19 mouse cellular contexts compared by ENCODE assay signal in genomic region chr13:83046571-83047123, GRCm38 (mm10).
DNase-seq lines count a peak whose midpoint lies in the region; ATAC-seq lines count a peak whose summit lies in the region.
"Had no signal": no experiment of that assay in that cellular context is flagged by ENCODE, and none has a peak within 500 bp of the region (broad histone marks: within the 10 kb centered on the region; RNA-seq: fewer than 3 reads in every experiment).

No protein-coding gene starts in this region.

- H3K4me3 ChIP-seq in hindbrain, embryonic 10.5 days = no peak overlapping the region
- no peak overlapping the region for H3K4me3 ChIP-seq in hindbrain, embryonic 12.5 days
- H3K4me3 ChIP-seq in neural tube, embryonic 11.5 days (ENCODE audit: low read depth, low read length) = no peak overlapping the region
- no peak overlapping the region for H3K4me3 ChIP-seq in hindbrain, embryonic 14.5 days (replicated peaks; ENCODE audit: low read length)
- H3K4me3 ChIP-seq: erythroblast, embryonic 14.5 days; forebrain, embryonic 15.5 days; kidney, embryonic 15.5 days had no signal

- peak; percentile 9 for DNase-seq in hindbrain, embryonic 10.5 days (ENCODE audit: low spot score)
- peak; percentile 75 for DNase-seq in embryo, embryonic 10.5 days (ENCODE audit: low spot score)
- peak; percentile 52 for DNase-seq in forelimb bud, embryonic 11.5 days (ENCODE audit: low read depth, low spot score)
- peak; percentile 12 for DNase-seq in neural tube, embryonic 11.5 days (ENCODE audit: low spot score)
- DNase-seq in lung, adult 18-20 months = no peak
- DNase-seq in heart, adult 8-10 months (ENCODE audit: low spot score) = no peak
- DNase-seq in hindbrain, embryonic 14.5 days (ENCODE audit: low spot score) = no peak
- DNase-seq: adrenal gland, postnatal 14 days; cerebellum, adult 18-20 months; heart, postnatal 4 days; lung, embryonic 14.5 days; right cerebral cortex, postnatal 4 days; thymus, adult 2 months had no signal

- no peak overlapping the region for H3K4me2 ChIP-seq in hindbrain, embryonic 12.5 days (replicated peaks)
- no peak overlapping the region for H3K4me2 ChIP-seq in neural tube, embryonic 11.5 days (ENCODE audit: low read depth)
- H3K4me2 ChIP-seq in hindbrain, embryonic 14.5 days (replicated peaks) = no peak overlapping the region
- H3K4me2 ChIP-seq: forebrain, embryonic 15.5 days; kidney, embryonic 15.5 days; liver, embryonic 11.5 days; lung, embryonic 14.5 days had no signal

- H3K36me3 ChIP-seq in hindbrain, embryonic 10.5 days = no peaks in the 10 kb centered on the region
- H3K36me3 ChIP-seq in hindbrain, embryonic 12.5 days = no peaks in the 10 kb centered on the region
- H3K36me3 ChIP-seq in neural tube, embryonic 11.5 days (ENCODE audit: control insufficient read depth, insufficient read depth, low read length) = no peaks in the 10 kb centered on the region
- H3K36me3 ChIP-seq in hindbrain, embryonic 14.5 days (replicated peaks; ENCODE audit: control insufficient read depth, insufficient read depth) = no peaks in the 10 kb centered on the region
- H3K36me3 ChIP-seq: forebrain, embryonic 15.5 days; kidney, embryonic 15.5 days had no signal

- no peaks in the 10 kb centered on the region for H3K4me1 ChIP-seq in hindbrain, embryonic 10.5 days (replicated peaks)
- no peaks in the 10 kb centered on the region for H3K4me1 ChIP-seq in hindbrain, embryonic 12.5 days
- no peaks in the 10 kb centered on the region for H3K4me1 ChIP-seq in neural tube, embryonic 11.5 days (ENCODE audit: control insufficient read depth, insufficient read depth, low read length)
- H3K4me1 ChIP-seq in hindbrain, embryonic 14.5 days (replicated peaks; ENCODE audit: control insufficient read depth, insufficient read depth, low read length) = no peaks in the 10 kb centered on the region
- H3K4me1 ChIP-seq: forebrain, embryonic 15.5 days; kidney, embryonic 15.5 days had no signal

- no peaks in the 10 kb centered on the region for H3K27me3 ChIP-seq in hindbrain, embryonic 10.5 days (ENCODE audit: insufficient read depth, poor library complexity, severe bottlenecking)
- no peaks in the 10 kb centered on the region for H3K27me3 ChIP-seq in hindbrain, embryonic 12.5 days
- H3K27me3 ChIP-seq in neural tube, embryonic 11.5 days (ENCODE audit: control insufficient read depth, insufficient read depth, low read length) = no peaks in the 10 kb centered on the region
- H3K27me3 ChIP-seq in hindbrain, embryonic 14.5 days (ENCODE audit: control insufficient read depth, insufficient read depth, low read length) = no peaks in the 10 kb centered on the region
- H3K27me3 ChIP-seq: CH12.LX; forebrain, embryonic 15.5 days; kidney, embryonic 15.5 days had no signal

- WGBS in hindbrain, embryonic 10.5 days = 62% methylated on average over 4 of the region's 4 CpGs
- WGBS in hindbrain, embryonic 12.5 days = 62% methylated on average over 4 of the region's 4 CpGs
- 67% methylated on average over 4 of the region's 4 CpGs for WGBS in neural tube, embryonic 11.5 days
- 87% methylated on average over 4 of the region's 4 CpGs for WGBS in hindbrain, embryonic 14.5 days

- no peaks in the 10 kb centered on the region for H3K9me3 ChIP-seq in hindbrain, embryonic 10.5 days
- no peaks in the 10 kb centered on the region for H3K9me3 ChIP-seq in hindbrain, embryonic 12.5 days (replicated peaks)
- no peaks in the 10 kb centered on the region for H3K9me3 ChIP-seq in neural tube, embryonic 11.5 days (ENCODE audit: control insufficient read depth, low read length)
- H3K9me3 ChIP-seq in hindbrain, embryonic 14.5 days (ENCODE audit: control insufficient read depth, low read length) = no peaks in the 10 kb centered on the region
- H3K9me3 ChIP-seq: forebrain, embryonic 15.5 days; kidney, embryonic 15.5 days had no signal

- H3K9ac ChIP-seq in hindbrain, embryonic 12.5 days = no peak overlapping the region
- H3K9ac ChIP-seq in neural tube, embryonic 11.5 days (ENCODE audit: low read length) = no peak overlapping the region
- H3K9ac ChIP-seq in hindbrain, embryonic 14.5 days = no peak overlapping the region
- H3K9ac ChIP-seq: forebrain, embryonic 15.5 days; kidney, embryonic 15.5 days; lung, embryonic 14.5 days had no signal

- no peak for ATAC-seq in hindbrain, embryonic 12.5 days (ENCODE audit: low FRiP score)
- no peak for ATAC-seq in neural tube, embryonic 11.5 days (ENCODE audit: insufficient read depth, low FRiP score, low TSS enrichment)
- ATAC-seq in hindbrain, embryonic 14.5 days (ENCODE audit: low FRiP score) = no peak
- ATAC-seq: forebrain, embryonic 15.5 days had no signal

- H3K27ac ChIP-seq in hindbrain, embryonic 10.5 days = no peak overlapping the region
- no peak overlapping the region for H3K27ac ChIP-seq in hindbrain, embryonic 12.5 days
- H3K27ac ChIP-seq in neural tube, embryonic 11.5 days (ENCODE audit: low read depth, low read length) = no peak overlapping the region
- no peak overlapping the region for H3K27ac ChIP-seq in hindbrain, embryonic 14.5 days
- H3K27ac ChIP-seq: forebrain, embryonic 15.5 days; kidney, embryonic 15.5 days had no signal

Comparison
In these comparisons a context has a peak if more than half of its experiments do, and no peak if none do; other contexts are left out.
1. DNase-seq: peak in hindbrain, embryonic 10.5 days (single experiment), embryo, embryonic 10.5 days (single experiment), forelimb bud, embryonic 11.5 days (single experiment) and neural tube, embryonic 11.5 days (single experiment); none in lung, adult 18-20 months (0 of 2), heart, adult 8-10 months (single experiment) and hindbrain, embryonic 14.5 days (single experiment).